Mouse (Mus musculus) adipose tissue, adult 10 weeks (tissue): Measurements from ENCODE around the gene Zfhx2. TPM values are rescaled to one million over a fixed set of nuclear protein-coding genes. Genes with fewer than 3 reads are reported as not detected.

ENCODE experiments used
- polyA plus RNA-seq: library from polyadenylated mRNA; stranded (reverse); fragments of 350-450 nt; fragmentation: Illumina TruSeq; extraction: RNeasy Lipid Tissue Mini Kit (QIAGEN cat#74804); gene quantifications from one replicate; pipeline ENCODE4 v1.2.3, GENCODE M21; 2014; ENCODE audit warnings: low read depth, low replicate concordance

Zfhx2 gene
- 2.4 TPM for polyA plus RNA-seq

DNA sequence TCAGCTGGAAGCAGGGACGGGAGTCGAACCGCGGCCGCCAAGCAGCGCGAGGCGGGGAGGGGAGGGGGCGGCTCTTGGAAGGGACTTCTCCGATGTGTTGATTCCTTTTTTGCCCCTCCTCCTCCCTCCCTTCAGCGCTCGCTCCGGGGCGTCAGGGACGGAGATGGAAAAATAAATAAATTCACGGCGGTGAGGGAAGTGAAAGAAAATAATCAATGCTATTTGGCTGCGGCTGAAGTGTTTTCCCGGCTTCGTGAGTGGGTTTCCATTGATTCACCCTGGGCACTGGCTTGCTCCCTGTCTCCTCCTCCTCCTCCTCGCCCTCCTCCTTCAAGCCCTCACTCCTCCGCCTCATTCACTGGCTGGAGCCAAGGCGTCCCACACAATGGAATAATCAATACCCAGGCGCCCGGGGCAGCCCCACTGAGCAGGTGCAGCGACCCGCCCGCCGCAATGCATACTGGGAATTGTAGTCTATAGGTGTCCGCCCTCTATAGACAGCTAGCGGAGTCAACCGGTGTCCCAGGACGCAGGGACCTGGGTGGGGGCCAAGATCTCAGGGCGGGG, at the start of gene Zfhx2:
Zfhx2 (minus strand) TSS at position 314 of the 567 bp plus-strand sequence.

DNA sequence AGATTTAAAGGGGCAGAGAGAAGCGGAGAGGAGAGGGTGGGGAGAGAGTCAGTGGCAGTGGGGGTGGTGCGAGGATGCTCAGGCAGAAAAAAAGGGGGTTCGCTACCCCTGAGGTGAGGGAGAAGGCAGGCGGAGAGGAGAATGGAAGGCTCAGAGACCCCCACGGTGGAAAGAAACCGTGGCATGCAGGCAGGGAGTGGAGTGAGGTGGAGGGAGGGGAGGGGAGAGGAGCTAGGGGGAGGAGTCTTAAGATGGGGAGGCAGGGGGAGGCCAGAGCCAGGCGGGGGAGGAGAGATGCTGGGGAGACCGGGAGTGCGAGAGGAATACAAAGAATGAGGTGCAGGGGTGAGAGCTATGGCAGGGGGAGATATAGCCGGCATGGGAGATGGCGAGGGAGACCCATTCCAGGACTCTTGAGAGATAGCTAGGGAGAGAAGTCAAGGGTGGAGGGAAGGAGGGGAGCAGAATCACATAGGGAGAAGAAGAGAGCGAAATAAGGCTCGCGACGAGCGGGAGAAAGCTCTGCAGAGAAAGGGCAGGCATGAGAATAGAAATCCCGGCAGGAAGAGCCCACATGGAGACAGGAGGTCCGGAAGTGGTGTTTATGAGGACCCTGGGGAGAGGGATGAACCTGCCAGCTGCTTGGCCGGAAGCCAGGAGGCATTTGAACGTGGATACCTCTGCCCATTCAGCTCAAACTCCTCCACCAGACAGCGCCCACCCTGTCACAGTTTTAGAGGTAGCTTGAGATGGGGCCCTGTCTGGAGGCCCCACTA, 24.5 kb upstream of the Zfhx2 start, which contains the start of gene Jph4:
Jph4 (minus strand) TSS at position 511 of the 776 bp plus-strand sequence.

DNA sequence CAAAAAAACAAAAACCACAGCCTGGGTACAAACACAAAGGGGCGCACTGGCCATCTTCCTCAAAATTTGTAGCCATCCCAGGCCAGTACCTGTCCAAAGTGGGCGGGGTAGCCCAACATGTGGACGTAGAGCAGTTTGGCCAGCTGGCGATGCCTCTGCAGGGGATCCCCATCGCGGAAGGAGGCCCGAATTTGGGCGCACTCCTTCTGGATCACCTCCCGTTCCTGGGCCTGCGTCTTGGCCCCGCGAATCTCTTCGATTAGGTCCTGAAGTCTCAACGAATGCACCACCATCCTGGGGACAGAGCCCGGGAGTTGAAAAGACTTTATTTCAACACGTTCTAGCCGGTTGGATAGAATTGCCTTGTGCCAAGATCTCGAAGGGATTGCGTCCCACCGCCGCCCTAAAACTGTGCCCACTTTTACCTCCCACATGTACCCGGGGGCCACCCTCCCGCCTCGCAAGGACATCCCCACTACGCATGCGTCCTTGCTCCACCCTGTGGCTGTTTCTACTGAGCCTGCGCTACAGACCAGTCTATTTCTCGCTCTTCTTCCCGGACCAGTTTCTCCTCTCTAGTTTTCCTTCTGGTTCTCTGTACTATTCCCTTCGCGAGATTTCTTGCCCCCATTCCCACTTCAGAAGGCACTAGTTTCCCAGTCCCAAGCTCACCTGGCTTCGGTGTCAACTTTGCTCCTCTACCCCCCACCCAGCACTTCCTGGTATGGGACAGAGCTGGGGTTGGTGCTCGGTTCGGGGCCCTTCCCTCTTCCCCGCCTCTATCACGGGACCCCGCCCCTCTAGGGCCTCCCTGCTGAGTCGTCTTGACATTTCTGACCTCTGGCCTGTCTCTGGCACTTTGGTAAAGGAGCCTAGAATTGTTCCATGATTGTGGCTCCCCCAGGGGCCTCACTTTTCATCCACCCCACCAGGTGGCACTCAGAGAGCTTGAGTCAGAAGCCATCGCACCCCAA, 14.0 kb upstream of the Zfhx2 start, which contains the start of gene Ap1g2:
Ap1g2 (minus strand) TSS at position 758 of the 974 bp plus-strand sequence.

DNA sequence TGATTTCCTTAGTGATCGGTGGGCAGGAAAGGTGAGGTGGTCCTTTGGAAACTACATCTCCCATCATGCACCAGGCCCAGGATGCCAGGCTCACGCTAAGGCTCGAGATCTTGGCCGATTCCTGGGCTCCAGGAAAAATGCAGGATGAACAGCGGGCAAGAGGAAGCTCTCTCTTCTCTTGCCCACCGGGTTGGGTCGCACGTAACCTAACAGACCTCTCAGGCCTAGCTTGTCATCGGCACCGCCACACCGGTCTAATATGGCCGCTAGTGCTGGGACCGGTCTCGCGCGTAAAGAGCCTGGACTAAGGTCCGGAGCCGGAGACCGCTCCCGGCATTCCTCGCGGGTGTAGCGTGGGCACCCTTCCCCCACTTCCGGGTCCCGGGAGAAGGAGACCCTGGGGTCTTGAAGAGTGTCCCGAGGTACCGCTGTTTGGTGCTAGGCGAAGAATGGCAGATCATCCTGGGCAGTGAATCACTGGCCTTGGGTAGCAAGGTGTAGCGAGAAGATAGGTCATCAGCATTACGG, 2.6 kb upstream of the Zfhx2 start, which contains the start of gene Thtpa:
Thtpa (plus strand) TSS at position 81 of the 528 bp plus-strand sequence.

DNA sequence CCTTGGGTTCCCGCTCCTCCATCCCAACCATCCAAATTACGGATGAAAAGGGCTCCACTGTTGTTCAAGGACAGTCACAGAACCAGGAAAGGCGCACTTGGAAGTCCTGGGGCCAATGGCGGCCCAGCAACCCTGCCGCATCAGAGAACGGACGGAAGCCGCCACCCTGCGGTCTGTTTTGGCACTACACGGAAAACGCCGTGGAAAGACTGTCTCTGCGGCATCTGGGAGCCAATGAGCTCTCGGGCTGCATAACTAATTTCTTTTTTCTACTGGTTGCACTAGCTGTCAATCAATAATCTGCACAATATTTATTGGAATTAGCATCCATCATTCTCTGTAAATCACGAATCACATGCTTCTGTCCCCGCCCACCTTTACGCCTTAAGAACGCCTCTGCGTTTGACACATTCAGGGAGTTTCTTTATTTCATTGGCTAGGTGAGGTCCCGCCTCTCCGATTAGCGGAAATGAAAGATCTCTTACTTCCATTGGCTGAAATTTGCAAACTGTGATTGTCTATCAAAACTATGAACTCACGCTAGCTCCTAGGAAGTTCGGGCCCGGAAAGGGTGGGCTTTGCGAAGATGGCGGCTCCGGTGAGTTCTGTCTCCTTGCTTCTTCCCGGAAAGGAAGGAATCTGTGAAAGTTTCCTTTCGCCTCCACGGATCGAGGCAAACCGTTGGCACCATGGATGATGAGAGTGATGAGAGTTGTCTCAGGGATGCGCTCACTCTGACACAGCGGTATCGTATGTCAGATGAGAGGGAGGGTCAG, 76.9 kb downstream of the Zfhx2 start, which contains the start of gene Ngdn:
Ngdn (plus strand) TSS at position 464 of the 776 bp plus-strand sequence.

Other genes with a start within 250 kb of the Zfhx2 start
- 8.6 TPM for gene Homez, start 221.4 kb downstream of the Zfhx2 start, polyA plus RNA-seq
- 28.9 TPM for gene Ppp1r3e, start 214.8 kb downstream of the Zfhx2 start, polyA plus RNA-seq
- 68.7 TPM for gene Bcl2l2, start 208.9 kb downstream of the Zfhx2 start, polyA plus RNA-seq
- gene Gm20521, start 208.9 kb downstream of the Zfhx2 start, polyA plus RNA-seq: 1.2 TPM
- gene Pabpn1, start 199.8 kb downstream of the Zfhx2 start, polyA plus RNA-seq: 308 TPM
- 37.1 TPM for gene Slc22a17, start 179.2 kb downstream of the Zfhx2 start, polyA plus RNA-seq
- 8.2 TPM for gene Efs, start 166.2 kb downstream of the Zfhx2 start, polyA plus RNA-seq
- gene Il25, start 159.6 kb downstream of the Zfhx2 start, polyA plus RNA-seq: not detected
- 0.63 TPM for gene Cmtm5, start 156.1 kb downstream of the Zfhx2 start, polyA plus RNA-seq
- gene Myh6, start 125.4 kb downstream of the Zfhx2 start, polyA plus RNA-seq: not detected
- gene Gm17428, start 115.4 kb downstream of the Zfhx2 start, polyA plus RNA-seq: not detected
- 0.22 TPM for gene Myh7, start 97.7 kb downstream of the Zfhx2 start, polyA plus RNA-seq
- gene Ngdn, start 76.9 kb downstream of the Zfhx2 start, polyA plus RNA-seq: 32.8 TPM
- 19.8 TPM for gene Thtpa, start 2.5 kb upstream of the Zfhx2 start, polyA plus RNA-seq
- 12.7 TPM for gene Ap1g2, start 14.3 kb upstream of the Zfhx2 start, polyA plus RNA-seq
- gene Jph4, start 24.6 kb upstream of the Zfhx2 start, polyA plus RNA-seq: 0.51 TPM
- gene Dhrs2, start 129.7 kb upstream of the Zfhx2 start, polyA plus RNA-seq: not detected